Mouse (Mus musculus) neural tube, embryonic 15.5 days (tissue): Measurements from ENCODE around the gene Slc38a10. TPM values are rescaled to one million over a fixed set of nuclear protein-coding genes. Genes with fewer than 3 reads are reported as not detected.

Experiments
- ATAC-seq: fragments of 200-750 bp; cut with Nextera tagmentation; 2 replicates; pipeline ENCODE4 v1.8.0; 2017; ENCODE audit warnings: mild to moderate bottlenecking, moderate TSS enrichment, moderate library complexity; ENCODE audit not compliant: low FRiP score
- H3K27ac ChIP-seq: fragments of 300-500 bp; sonication (generic); replicated peaks from 2 replicates; pipeline ENCODE4 v1.5.1; 2015; ENCODE audit warnings: mild to moderate bottlenecking, inconsistent platforms
- H3K27me3 ChIP-seq: fragments of 300-500 bp; sonication (generic); replicated peaks from 2 replicates; pipeline ENCODE4 v1.6.1; 2015; ENCODE audit warnings: inconsistent platforms
- H3K36me3 ChIP-seq: fragments of 300-500 bp; sonication (generic); 2 replicates; pipeline ENCODE4 v1.6.1; 2015; ENCODE audit warnings: inconsistent platforms
- H3K4me1 ChIP-seq: fragments of 300-500 bp; sonication (generic); 2 replicates; pipeline ENCODE4 v1.6.1; 2015; ENCODE audit warnings: inconsistent platforms
- H3K4me2 ChIP-seq: fragments of 300-500 bp; sonication (generic); 2 replicates; pipeline ENCODE4 v1.6.1; 2015; ENCODE audit warnings: inconsistent platforms, mild to moderate bottlenecking, moderate library complexity
- H3K4me3 ChIP-seq: fragments of 300-500 bp; sonication (generic); replicated peaks from 2 replicates; pipeline ENCODE4 v1.5.1; 2015; ENCODE audit warnings: mild to moderate bottlenecking, inconsistent platforms
- H3K9ac ChIP-seq: fragments of 300-500 bp; sonication (generic); replicated peaks from 2 replicates; pipeline ENCODE4 v1.6.1; 2015; ENCODE audit warnings: mild to moderate bottlenecking, inconsistent platforms
- H3K9me3 ChIP-seq: fragments of 300-500 bp; sonication (generic); replicated peaks from 2 replicates; pipeline ENCODE4 v1.6.1; 2016; ENCODE audit warnings: inconsistent platforms
- WGBS: fragments of 180-500 bp; shearing (Covaris S2); methylation state at CpG from one replicate; pipeline ENCODE4 v1.1.7; 2015; ENCODE audit warnings: mixed read lengths; 5-methylcytosine and 5-hydroxymethylcytosine counted together
- polyA plus RNA-seq: library from polyadenylated mRNA; unstranded; fragments of >200 nt; fragmentation: Nextera tagmentation; extraction: Ambion mirVana; gene quantifications from 2 replicates; pipeline ENCODE4 v1.2.1, GENCODE M21; 2015

Gene Slc38a10
- polyA plus RNA-seq, 1 experiment from 2014 or later = 107 TPM

GRCm38 (mm10) chr11:120111033-120111432 is 40.1 kb downstream of the Slc38a10 start:
- H3K36me3 ChIP-seq = peaks cover 48% of the 10 kb centered on the region

GRCm38 (mm10) chr11:120110554-120110953 is 40.6 kb downstream of the Slc38a10 start:
- H3K4me1 ChIP-seq = peaks cover 19% of the 10 kb centered on the region
- no peak overlapping the region for H3K4me2 ChIP-seq
- H3K4me3 ChIP-seq = no peak overlapping the region
- peaks cover 49% of the 10 kb centered on the region for H3K36me3 ChIP-seq
- ATAC-seq = no peak
- no peaks in the 10 kb centered on the region for H3K27me3 ChIP-seq
- peak overlapping the region; percentile 46; the same call in 1 of the 2 replicates for H3K27ac ChIP-seq
- no peaks in the 10 kb centered on the region for H3K9me3 ChIP-seq
- no peak overlapping the region for H3K9ac ChIP-seq
- WGBS = 68% methylated on average over 7 of the region's 7 CpGs

More at GRCm38 (mm10) chr11:120111033-120111432, 40.1 kb downstream of the Slc38a10 start:
- no peak overlapping the region for H3K9ac ChIP-seq
- H3K27ac ChIP-seq = peak overlapping the region; percentile 46; the same call in 1 of the 2 replicates
- no peak for ATAC-seq
- H3K4me1 ChIP-seq = peaks cover 19% of the 10 kb centered on the region
- H3K4me2 ChIP-seq = no peak overlapping the region
- H3K27me3 ChIP-seq = no peaks in the 10 kb centered on the region
- no peak overlapping the region for H3K4me3 ChIP-seq
- no peaks in the 10 kb centered on the region for H3K9me3 ChIP-seq
- 7% methylated on average over 2 of the region's 2 CpGs for WGBS

- Histone ChIP-seq H3K4me2 (no peak overlapping the region), H3K36me3 (peaks cover 49% of the 10 kb centered on the region), H3K9ac (no peak overlapping the region), H3K4me1 (peaks cover 19% of the 10 kb centered on the region), H3K27ac (peak overlapping the region; percentile 46; the same call in 1 of the 2 replicates), H3K4me3 (no peak overlapping the region), H3K27me3 (no peaks in the 10 kb centered on the region), H3K9me3 (no peaks in the 10 kb centered on the region)
- WGBS = 62% methylated on average over 14 of the region's 14 CpGs
- peak; percentile 61 for ATAC-seq
Observed at GRCm38 (mm10) chr11:120109558-120110210, 41.5 kb downstream of the Slc38a10 start.

GRCm38 (mm10) chr11:120107796-120108195 is 43.4 kb downstream of the Slc38a10 start:
- Histone ChIP-seq H3K9me3 (no peaks in the 10 kb centered on the region), H3K36me3 (peaks cover 52% of the 10 kb centered on the region)

GRCm38 (mm10) chr11:120107026-120107425 is 44.1 kb downstream of the Slc38a10 start:
- no peak overlapping the region for H3K27ac ChIP-seq
- H3K4me3 ChIP-seq = no peak overlapping the region
- no peaks in the 10 kb centered on the region for H3K9me3 ChIP-seq
- peaks cover 19% of the 10 kb centered on the region for H3K4me1 ChIP-seq
- peaks cover 52% of the 10 kb centered on the region for H3K36me3 ChIP-seq
- H3K27me3 ChIP-seq = no peaks in the 10 kb centered on the region
- WGBS = 77% methylated on average over 2 of the region's 2 CpGs
- no peak overlapping the region for H3K9ac ChIP-seq
- no peak overlapping the region for H3K4me2 ChIP-seq
- ATAC-seq = no peak

More at GRCm38 (mm10) chr11:120107796-120108195, 43.4 kb downstream of the Slc38a10 start:
- no peak for ATAC-seq
- 86% methylated on average over 9 of the region's 9 CpGs for WGBS
- no peak overlapping the region for H3K9ac ChIP-seq
- H3K4me2 ChIP-seq = no peak overlapping the region
- H3K4me1 ChIP-seq = peaks cover 19% of the 10 kb centered on the region
- no peaks in the 10 kb centered on the region for H3K27me3 ChIP-seq
- no peak overlapping the region for H3K4me3 ChIP-seq
- no peak overlapping the region for H3K27ac ChIP-seq

GRCm38 (mm10) chr11:120103431-120103997 is 47.6 kb downstream of the Slc38a10 start:
- WGBS = 98% methylated on average over 3 of the region's 3 CpGs
- Histone ChIP-seq H3K9me3 (no peaks in the 10 kb centered on the region), H3K36me3 (peaks cover 43% of the 10 kb centered on the region), H3K4me1 (peaks cover 21% of the 10 kb centered on the region), H3K4me3 (no peak overlapping the region), H3K4me2 (no peak overlapping the region), H3K9ac (no peak overlapping the region), H3K27me3 (no peaks in the 10 kb centered on the region), H3K27ac (no peak overlapping the region)
- ATAC-seq = no peak

GRCm38 (mm10) chr11:120101036-120101435 is 50.1 kb downstream of the Slc38a10 start:
- Histone ChIP-seq H3K9me3 (no peaks in the 10 kb centered on the region), H3K27ac (peak overlapping the region; percentile 34; the same call in 1 of the 2 replicates), H3K27me3 (no peaks in the 10 kb centered on the region), H3K4me1 (peaks cover 31% of the 10 kb centered on the region), H3K9ac (no peak overlapping the region), H3K36me3 (peaks cover 28% of the 10 kb centered on the region), H3K4me2 (no peak overlapping the region), H3K4me3 (no peak overlapping the region)
- no peak for ATAC-seq
- WGBS = 0% methylated on average over 3 of the region's 3 CpGs

GRCm38 (mm10) chr11:120098588-120099511 is 52.3 kb downstream of the Slc38a10 start, which contains the start of the genes Tepsin and Ndufaf8:
Gene Tepsin, minus strand, starts transcription at chr11:120098731.
Gene Ndufaf8, plus strand, starts transcription at chr11:120098928.
- no peaks in the 10 kb centered on the region for H3K9me3 ChIP-seq
- no peaks in the 10 kb centered on the region for H3K27me3 ChIP-seq
- H3K9ac ChIP-seq = peak within 1 kb of the TSS; percentile 78
- H3K4me2 ChIP-seq = peak within 1 kb of the TSS; percentile 94
- peak; percentile 96 for ATAC-seq
- peak within 1 kb of the TSS; percentile 95 for H3K27ac ChIP-seq
- H3K4me3 ChIP-seq = peak within 1 kb of the TSS; percentile 71
- peaks cover 17% of the 10 kb centered on the region for H3K36me3 ChIP-seq
- H3K4me1 ChIP-seq = peaks cover 31% of the 10 kb centered on the region
- under 1% methylated on average over 77 of the region's 77 CpGs for WGBS

- no peak for ATAC-seq
- no peaks in the 10 kb centered on the region for H3K9me3 ChIP-seq
- no peak overlapping the region for H3K4me3 ChIP-seq
- 83% methylated on average over 23 of the region's 23 CpGs for WGBS
- peaks cover 46% of the 10 kb centered on the region for H3K36me3 ChIP-seq
- no peak overlapping the region for H3K27ac ChIP-seq
- no peak overlapping the region for H3K4me2 ChIP-seq
- peaks cover 8% of the 10 kb centered on the region for H3K4me1 ChIP-seq
- no peak overlapping the region for H3K9ac ChIP-seq
- H3K27me3 ChIP-seq = no peaks in the 10 kb centered on the region
Observed at GRCm38 (mm10) chr11:120092817-120093591, 58.1 kb downstream of the Slc38a10 start.

GRCm38 (mm10) chr11:120090661-120091060 is 60.5 kb downstream of the Slc38a10 start:
- ATAC-seq = no peak
- peaks cover 46% of the 10 kb centered on the region for H3K36me3 ChIP-seq
- peaks cover 9% of the 10 kb centered on the region for H3K4me1 ChIP-seq
- no peaks in the 10 kb centered on the region for H3K9me3 ChIP-seq
- WGBS = 94% methylated on average over 4 of the region's 4 CpGs
- no peaks in the 10 kb centered on the region for H3K27me3 ChIP-seq
- H3K27ac ChIP-seq = no peak overlapping the region
- H3K4me3 ChIP-seq = no peak overlapping the region
- no peak overlapping the region for H3K9ac ChIP-seq
- H3K4me2 ChIP-seq = no peak overlapping the region

- H3K27me3 ChIP-seq = no peaks in the 10 kb centered on the region
- H3K36me3 ChIP-seq = peaks cover 25% of the 10 kb centered on the region
- peak within 1 kb of the TSS; percentile 78 for H3K9ac ChIP-seq
- H3K4me1 ChIP-seq = peaks cover 17% of the 10 kb centered on the region
- ATAC-seq = peak; percentile 98
- H3K9me3 ChIP-seq = no peaks in the 10 kb centered on the region
- H3K4me2 ChIP-seq = peak within 1 kb of the TSS; percentile 87
- H3K4me3 ChIP-seq = peak within 1 kb of the TSS; percentile 63
- peak within 1 kb of the TSS; percentile 85 for H3K27ac ChIP-seq
- WGBS = 0% methylated on average over 42 of the region's 42 CpGs
Observed at GRCm38 (mm10) chr11:120086702-120087152, 64.4 kb downstream of the Slc38a10 start, which contains the start of gene Cep131. Gene Cep131, minus strand, starts transcription at chr11:120086827.
